Mouse (Mus musculus): ENCODE measurements around the gene Nrg3. TPM values are rescaled to one million over a fixed set of nuclear protein-coding genes. Genes with fewer than 3 reads are reported as not detected.

Nrg3 gene
- polyA plus RNA-seq, 1 experiment from 2014 or later, result 0.70 TPM

Small RNA genes lying within 50 kb of the gene (microRNA-seq; reads per million reads assigned to microRNA genes)
- gene Gm27332 (ENCODE audit: borderline number of aligned reads), result not detected
